Mouse (Mus musculus) adrenal gland, postnatal 14 days (tissue): ENCODE measurements around the gene H3f3a. TPM values are rescaled to one million over a fixed set of nuclear protein-coding genes. Genes with fewer than 3 reads are reported as not detected.

ENCODE experiments used
- DNase-seq: peaks from one replicate; pipeline ENCODE4 v3.0.0; 2021; ENCODE audit warnings: mixed read lengths
- total RNA-seq: library from RNA; stranded (reverse); gene quantifications from 2 replicates; pipeline ENCODE4 v1.2.3, GENCODE M21; 2021

H3f3a gene
- total RNA-seq, 1 experiment from 2014 or later: 817 TPM

DNA sequence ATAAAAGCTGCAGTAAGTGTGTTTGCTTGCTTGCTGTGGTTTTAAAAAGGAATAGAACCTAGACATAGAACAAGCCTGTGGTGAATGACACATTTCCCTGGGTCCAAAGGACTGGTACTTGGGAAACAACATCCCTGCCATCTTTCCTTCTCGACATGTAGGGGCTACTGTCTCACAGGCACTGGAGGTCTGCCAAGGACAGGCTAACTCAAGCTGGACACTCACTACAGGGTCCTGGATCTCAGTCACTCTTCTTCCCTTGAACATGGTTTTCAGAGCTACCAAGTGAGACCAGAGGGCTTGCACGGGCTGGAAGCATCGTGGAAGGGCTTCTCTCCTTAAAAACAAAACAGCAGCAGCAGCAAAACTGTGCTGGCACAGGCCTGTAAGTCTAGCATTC is 10.0 kb upstream of the H3f3a start:
- DNase-seq: no peak

DNA sequence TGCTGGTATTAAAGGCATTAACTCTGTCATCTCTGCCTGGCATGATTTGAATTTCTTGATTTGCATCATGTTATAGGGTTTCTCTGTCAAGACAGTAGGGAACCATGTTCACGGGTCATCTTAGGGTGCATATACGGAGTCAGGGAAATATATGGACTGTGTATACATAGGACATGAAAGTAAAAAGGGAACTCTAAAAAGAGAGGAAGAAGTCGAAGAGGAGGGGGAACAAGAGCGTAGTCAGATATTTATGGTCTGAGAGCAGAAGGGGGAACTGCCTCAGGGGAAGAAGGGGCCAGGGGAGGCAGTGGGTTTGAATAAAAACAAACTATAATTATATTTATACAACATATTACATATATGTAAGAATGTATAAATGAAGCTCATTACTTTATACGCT is 8.5 kb upstream of the H3f3a start:
- DNase-seq: no peak

DNA sequence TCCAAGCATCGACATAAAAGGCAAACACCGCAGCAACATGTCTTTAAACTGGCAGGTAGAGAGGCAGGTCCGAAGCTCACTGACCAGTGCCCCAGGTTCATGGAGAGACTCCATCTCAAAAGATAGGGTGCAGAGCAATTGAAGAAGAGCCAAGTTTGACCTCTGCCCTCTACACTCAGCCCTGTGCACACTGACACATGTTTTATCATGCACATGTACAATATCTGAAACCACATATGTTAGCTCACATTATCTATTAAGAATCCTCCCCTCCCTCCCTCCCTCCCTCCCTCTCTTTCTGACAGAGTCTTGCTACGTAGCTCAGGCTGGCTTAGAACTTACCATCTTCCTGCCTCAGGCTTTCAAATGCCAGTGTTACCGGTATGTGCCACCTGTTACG is 7.4 kb upstream of the H3f3a start:
- DNase-seq: no peak

DNA sequence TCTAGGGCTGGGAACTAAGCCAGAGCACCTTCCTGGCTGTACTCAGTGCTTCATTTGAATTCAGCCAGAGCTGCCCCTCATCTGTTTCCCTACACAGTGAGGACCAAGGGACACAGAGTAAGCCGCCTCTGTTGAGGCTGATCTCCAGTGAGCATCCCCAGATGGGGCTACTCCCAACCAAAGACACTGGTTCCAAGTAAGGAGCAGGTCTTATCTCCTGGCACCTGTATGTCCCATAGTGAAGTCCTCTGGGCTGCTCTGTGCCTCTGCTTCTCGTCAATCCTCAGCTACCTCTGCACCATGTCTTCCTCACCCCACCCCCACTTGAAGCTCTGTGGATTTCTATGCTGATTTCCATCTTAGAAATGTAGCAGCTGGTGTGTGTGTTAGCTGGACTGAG is 4.3 kb upstream of the H3f3a start:
- DNase-seq: no peak

DNA sequence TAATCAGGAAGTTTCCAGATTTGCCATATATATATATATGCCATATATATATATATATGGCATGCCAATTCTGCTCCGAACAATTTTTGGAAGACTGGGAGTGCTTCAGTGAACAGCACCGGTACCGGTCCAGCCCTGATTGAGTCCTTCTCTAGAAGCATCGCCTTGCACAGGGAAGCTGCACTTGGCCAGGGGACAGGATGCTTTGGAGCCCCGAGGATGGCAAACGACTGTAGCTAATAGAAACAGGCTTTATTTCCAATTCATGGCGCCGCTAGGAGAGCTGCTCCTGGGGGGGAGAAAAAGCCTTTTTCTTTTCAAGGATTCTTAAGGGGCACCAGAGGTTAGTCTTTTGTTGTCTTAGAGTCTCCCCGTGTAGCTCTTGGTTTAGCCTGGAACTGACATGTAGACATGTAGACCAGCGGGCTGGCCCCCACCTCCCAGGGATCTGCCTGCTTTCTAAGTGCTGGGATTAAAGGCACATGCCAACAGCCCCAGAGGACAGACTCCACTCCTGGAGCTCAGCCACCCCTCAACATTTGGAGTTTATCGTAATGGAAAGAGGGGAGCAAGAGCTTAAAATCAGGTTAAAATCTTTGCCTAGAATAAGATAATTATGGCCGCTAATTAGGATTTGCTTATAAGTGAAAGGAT is 1.8 kb upstream of the H3f3a start:
- DNase-seq: no peak

DNA sequence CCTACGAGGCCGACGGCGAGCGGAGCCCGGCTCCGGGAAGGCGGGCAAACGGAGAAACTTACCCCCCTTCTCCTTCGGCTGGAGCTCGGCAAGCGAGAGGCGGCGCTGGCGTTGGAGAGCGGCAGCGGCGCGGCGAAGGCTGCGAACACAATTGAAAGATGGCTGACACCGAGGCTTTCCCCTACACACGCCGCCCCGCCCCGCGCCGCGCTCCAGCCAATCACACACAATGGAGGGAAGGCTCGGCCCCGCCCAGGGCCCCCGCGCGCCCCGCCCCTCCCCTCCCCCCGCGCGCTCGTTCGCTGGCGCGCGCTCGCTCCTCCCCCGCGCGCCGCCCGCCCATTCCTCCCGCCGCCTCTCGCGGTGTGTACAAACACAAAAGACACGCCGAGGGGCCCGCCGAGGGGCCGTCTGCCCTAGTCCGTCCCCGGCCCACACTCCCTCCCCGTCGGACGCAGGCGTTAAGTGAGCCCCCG is 296 bp downstream of the H3f3a start:
- DNase-seq: peak; percentile 98

DNA sequence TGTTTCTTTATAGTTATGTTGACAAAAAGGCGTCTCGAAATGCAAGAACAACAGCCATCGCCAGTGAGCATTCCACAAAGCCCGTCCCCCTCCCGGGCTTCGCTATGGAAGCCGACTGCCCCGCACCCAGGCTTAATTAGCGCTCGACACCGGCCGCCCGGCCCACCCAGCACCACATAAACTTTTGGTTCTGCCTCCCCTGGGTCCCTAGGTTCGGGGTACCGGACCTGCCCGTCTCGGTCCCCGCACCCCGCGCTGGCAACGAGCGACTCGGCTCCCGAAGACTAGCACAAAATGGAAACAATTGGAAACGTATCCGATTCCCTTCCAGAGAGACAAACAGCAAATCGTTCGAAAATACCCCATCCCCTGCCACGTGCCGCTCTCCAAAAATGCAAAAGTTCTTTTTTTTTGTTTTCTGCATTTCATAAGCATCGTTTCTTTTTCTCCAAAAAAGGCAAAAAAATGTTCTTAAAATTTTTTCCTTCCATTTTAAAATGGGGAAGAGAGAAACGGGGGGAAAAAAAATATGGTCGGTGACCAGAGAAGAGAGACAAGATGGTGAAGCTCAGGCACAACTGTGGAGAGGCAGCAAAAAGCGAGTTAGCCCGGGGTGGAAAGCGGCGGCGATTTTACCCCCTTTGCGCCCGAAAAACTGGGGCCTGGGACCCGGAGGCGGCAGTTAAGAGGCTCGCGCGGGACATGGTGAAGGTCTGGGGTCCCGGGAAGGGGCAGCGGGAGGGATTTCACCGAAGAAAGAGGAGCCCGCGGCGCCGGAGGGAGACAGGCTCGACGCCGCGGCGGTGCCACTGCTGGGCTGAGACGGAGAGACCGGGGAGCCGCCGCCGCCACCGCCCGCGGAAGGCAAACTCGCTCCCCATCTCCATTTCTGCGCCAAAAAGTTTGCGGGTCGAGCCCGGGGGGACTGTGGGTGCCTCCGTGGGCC is 1.0 kb downstream of the H3f3a start:
- peak; percentile 73 for DNase-seq

DNA sequence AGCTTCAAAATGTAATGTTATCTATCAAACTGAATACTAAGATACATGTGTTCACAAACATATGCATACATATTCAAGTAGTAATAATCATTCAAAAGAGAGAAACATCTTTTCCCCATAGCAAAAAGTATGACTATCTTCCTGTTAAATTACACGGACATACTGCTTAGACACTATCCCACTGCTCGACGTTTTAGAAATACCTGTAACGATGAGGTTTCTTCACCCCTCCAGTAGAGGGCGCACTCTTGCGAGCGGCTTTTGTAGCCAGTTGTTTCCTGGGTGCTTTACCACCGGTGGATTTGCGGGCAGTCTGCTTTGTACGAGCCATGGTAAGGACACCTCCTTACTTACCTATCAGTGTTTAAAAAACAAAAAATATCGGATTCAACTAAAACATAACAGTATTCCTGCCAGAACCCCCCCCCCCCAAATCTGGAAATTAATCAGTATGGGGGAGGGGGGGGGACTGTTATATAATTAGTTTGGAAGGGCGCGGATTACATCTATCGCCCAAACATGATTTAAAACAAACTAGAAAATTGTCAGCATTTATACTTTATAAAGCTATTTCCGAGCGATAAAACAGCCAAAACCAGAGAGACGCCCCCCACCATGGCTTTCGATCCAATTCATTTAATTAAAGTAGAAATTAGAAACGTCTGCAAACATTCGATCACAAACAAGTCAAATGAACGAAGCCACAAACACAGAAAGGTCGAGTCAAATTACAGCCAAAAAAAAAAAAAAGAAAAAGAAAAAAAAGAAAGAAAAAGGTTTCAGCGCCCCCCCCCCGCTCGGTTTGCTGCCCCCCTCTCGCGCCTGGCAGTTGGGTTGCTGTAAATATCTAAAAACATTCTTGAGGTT is 1.9 kb downstream of the H3f3a start:
- peak; percentile 41 for DNase-seq

DNA sequence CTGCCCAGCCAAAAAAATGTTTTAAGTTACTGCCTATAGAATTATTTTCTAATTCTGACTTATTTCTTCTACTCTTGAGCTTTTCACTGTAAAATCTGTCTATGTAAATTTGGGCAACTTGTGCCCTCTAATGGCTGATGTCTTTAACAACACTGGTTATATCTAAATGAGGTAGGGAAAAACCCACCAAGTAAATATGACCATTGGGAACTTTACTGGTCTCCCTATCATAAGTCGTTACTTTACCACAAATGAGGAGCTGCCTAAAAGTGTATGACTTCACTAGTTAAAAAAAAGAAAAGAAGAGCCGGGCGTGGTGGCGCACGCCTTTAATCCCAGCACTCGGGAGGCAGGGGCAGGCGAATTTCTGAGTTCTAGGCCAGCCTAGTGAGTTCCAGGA is 2.8 kb downstream of the H3f3a start:
- DNase-seq: no peak

DNA sequence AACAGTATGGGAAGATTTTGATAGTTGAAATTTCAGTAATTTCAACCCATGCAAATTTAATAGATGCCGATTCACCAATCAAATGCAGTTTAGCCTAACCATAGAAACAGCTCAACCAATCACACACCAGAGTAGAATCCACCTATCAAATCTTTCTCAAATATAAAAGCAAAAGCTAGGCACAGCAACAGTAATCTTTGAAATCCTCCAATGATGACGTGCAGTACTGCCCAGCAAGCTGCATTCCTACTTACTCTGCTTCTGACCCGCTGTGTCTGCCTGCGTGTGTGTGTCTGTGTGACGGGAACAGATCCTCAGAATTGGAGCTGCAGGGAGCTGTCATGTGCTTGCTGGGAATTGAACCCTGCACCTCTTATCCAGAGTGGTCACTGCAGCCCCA is 4.9 kb downstream of the H3f3a start:
- peak; percentile 28 for DNase-seq

DNA sequence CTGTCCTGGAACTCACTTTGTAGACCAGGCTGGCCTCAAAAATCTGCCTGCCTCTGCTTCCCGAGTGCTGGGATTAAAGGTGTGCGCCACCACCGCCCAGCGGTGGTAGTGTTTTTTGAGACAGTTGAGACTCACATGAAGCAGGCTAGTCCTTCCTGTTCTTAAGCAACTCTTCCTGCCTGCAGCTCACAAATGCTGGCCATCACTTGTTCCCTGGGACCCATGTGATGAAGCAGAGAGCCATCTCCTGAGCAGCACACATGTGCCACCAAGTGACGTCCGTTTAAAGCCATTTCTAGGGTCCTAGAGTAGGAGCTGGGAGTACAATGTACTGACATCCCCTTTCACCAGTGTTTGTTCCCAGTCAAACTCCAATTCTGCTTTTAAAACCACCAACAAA is 9.9 kb downstream of the H3f3a start:
- no peak for DNase-seq

DNA sequence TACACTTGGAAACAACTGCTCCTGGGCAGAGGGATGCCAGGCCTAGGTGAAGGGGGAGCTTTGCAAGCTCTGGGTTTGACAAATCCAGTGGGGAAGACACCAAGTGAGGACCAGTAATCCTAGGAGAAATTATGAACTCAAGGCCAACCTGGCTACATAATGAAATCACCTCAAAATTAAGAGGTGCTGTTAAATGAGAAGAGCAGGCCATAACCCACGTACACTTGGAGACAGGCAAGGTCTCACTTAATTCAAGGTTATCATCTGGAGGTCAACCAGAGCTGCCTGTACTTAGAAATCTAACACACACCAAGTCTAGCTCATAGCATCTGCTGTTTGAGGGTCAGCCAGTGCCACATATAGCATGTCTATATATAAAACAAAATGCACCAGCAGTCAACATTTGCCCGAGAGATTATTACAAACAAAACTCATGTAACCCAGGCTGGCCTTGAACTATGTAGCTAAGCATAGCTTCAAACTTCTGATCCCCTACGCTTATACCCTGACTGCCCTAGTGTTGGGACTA is 12.2 kb downstream of the H3f3a start:
- no peak for DNase-seq

DNA sequence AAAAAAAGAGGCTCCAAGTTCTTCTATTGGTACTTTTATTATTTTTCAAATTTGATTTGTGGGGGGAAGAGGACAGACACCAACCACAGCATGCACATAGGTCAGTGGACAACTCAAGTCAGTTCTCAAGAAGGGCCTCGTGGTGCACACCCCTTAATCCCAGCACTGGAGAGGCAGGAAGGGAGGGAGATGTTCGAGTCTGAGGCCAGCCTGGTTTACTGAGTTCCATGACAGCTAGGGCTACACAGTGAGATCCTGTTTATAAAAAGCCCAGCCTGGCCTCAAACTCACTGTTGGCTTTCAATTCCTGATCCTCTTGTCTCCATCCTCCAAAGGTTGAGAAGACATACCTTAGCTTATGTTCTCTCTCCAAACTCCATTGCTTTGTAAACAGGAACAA is 12.9 kb downstream of the H3f3a start:
- no peak for DNase-seq

DNA sequence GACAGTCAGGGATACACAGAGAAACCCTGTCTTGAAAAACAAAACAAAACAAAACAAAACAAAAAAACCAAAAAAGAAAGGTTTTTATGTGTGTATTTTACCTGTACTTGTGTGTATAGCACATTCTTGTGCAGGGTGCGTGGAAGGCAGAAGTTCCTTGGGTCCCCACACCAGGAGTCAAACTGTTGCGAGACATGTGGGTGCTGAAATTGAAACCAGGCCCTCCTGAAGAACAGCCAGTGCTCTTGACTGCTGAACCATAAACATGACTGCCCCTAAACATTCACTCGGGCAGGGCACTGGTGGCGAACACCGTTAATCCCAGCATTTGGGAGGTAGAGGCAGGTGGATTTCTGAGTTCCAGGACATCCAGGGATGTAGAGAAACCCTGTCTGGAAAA is 13.7 kb downstream of the H3f3a start:
- DNase-seq: no peak

DNA sequence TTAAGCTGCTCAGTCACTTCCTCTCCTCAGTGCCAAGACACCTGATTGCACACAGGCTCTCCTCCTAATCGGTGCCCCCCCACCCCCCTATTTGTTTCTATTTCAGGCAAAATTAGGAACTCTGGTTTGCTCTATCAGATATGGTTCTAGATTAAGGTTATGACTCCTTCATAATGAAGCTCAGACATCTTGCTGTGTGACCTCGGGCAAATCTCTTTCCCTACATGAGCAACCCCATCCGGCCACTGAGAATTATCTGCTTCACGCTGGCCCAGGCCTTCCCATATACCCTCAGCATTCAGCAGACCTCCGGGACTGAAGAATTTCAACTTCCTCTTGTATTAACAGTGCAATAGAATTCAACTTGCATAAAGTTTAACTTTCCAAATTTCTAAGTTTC is 14.5 kb downstream of the H3f3a start:
- no peak for DNase-seq

DNA sequence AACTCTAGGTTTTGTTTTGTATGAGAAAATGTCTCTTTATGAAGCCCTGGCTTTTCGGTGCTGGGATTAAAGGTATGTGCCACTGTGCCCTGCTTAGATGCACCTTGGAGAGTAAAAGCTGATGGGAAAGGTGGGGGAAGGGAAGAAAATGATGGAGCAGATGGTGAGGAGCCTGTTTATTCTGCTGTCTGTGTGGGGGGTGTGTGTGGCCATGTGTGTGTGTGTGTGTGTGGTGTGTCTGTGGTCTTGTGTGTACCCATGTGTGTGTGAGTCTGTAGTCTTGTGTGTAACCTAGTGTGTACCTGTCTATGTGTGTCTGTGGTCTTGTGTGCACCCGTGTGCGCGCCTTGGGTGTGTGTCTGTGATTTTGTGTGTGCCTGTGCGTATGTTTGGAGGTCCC is 15.1 kb downstream of the H3f3a start:
- no peak for DNase-seq

DNA sequence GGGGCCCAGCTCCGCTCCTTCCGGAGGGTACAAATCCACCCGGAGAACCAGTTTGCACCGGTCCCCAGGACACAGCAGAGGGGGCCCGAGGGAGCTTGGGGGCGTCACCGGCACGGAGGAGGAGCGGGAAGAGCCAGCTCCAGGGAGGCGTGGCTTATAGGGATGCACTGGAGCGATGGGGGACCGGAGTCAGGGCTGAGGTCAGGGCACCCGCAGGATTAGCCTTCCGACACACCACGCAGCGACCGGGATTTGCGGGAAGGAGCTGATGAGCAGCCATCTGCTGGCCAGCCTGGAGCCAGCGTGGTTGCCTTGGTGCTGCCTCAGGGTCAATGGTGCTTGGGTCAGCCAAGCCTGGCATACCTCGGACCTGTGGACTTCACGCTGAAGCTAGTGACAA is 19.6 kb downstream of the H3f3a start:
- peak; percentile 72 for DNase-seq

DNA sequence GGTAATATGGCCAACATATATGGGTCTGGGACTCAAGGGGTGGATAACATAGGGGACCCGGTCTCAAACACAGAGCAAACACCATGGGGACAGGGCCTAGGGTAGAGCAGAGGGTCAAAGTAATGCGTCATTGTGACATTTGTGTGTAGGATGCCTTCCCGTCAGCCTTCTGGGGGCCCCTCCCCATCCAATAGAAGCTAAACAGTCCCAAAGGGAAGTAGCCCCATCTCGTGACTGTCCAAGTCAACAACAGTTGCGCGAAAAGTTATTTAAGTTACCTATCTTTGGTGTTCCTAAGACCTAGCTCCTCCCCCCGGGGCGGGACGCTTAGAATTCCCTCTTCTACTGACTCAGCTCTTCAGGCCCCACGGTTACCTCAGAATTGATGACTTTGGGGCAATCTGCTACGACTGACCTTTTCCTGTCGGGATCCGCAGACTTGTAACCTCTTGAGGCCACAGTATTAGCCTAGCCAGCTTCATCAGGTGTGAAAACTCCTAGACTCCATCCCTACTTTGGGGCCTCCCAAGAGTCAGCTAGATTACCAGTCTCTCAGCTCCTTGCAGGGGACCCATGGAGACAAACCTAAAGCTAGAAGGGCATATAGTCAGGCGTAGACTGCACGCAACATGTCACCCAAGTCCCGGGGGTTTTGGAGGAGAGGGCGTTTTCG is 20.2 kb downstream of the H3f3a start:
- peak; percentile 63 for DNase-seq

DNA sequence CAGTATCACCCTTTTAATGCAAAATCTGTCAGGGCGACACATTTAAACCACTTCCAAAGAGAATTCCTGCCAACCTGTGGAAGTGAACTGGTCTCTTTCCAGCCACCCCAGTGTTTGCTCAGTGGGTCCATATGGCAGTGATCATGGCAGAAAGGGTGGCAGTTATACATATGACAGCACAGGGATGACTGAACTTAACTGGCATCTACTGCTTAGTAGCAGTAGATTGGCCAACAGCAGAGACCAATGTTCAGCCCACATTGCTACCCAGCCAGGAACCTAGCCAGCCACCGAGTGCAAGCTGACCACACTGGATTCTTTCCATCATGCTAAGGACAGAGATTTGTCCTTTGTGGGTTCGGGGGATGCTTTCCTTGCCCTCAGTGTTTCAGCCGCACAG is 20.9 kb downstream of the H3f3a start:
- no peak for DNase-seq

DNA sequence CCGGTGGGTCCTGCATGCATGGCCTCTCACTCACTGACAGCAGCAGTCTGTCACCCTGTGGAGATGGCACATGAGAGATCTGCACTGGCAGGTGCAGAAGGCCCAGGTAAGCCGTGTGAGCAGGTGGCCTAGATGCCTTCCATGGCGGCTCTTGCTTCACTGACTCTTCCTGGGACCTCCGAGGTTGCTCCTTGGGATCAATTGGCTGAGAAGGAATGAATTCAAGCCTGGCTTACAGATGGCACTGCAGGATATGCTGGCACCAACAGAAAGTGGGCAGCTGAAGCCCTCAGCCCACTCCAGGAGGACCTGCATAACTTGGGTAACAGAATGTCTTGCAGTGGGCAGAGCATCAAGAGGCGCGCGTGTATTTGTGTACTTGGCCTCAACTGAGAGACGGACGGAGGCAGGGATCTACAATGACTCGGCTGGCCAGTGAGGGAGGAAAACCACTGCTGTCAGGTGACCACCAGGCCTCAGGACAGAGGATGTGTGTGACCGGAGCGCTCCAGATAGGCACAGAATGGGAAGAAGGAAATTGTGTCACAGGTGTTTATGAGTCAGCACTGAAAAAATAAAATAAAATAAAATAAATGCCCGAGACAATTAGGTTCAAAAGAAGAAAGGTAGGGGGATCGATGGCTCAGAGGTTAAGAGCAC is 21.8 kb downstream of the H3f3a start:
- DNase-seq: no peak

DNA sequence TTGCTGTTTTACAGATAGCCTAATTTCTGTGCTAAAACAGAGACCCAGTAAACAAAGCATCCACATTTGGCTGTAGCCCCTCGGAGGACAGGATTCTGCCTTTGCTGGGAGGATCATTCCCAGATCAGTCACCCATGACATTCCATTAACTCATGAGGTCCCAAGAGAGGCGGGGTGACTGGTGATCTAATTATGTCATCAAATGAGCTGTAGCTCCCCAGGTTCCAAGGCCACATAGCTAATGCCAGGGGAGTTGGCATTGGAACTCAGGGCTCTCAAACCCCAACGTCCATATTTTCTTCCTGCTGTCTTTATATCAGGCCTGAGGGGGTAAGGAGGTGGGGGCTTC is 30.2 kb downstream of the H3f3a start:
- DNase-seq: peak; percentile 41
